Mouse (Mus musculus): ENCODE results near the gene Usb1.

The Usb1 gene

DNA sequence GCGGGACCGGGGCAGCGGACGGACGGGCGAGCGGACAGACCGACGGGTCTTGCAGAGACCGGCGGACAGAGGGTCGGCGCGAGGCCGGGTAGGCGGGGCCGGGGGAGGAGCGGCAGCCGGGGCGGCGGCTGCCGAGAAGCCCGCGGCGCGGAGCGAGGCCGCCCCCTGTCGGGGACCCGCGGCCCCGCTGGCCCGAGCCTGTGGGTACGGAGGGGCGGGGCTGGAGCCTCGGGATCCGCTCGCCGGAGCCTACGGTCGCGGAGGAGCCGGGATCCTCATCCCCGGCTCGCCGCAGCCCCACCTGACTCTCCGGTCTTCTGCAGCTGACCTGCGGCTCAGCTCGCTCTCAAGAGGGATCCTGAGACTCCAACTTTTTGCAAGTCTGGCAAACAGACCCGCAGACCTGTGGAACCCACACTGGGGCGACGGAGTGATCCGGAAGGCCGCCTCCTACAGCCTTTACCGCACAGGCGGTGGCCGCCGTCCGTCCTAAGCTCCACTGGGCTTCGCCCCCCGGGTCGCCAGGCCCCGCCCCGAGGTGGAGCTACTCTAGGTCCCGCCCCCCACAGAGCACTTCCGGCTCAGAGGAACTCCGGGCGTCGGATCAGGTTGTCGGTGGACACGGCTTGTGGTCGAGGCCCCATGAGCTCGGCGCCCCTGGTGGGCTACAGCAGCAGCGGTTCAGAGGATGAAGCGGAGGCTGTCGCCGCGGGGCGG is at the start of gene Usb1, which contains the start of gene Zfp319:
TSS of gene Usb1 (plus strand) at position 565 of the 717 bp plus-strand sequence.
TSS of gene Zfp319 (minus strand) at position 231 of the 717 bp plus-strand sequence.
- peak; percentile 96 to 97 for DNase-seq (ENCODE audit: low spot score in 2 of 2)

GRCm38 (mm10) chr8:95289066-95289650 is 42.9 kb upstream of the Usb1 start:
- DNase-seq (ENCODE audit: low spot score in 2 of 2): no peak

- peak in 1 of 2 experiments; percentile 13 for DNase-seq (ENCODE audit: low spot score in 2 of 2)
Measured at GRCm38 (mm10) chr8:95293172-95293571, 38.9 kb upstream of the Usb1 start.

DNA sequence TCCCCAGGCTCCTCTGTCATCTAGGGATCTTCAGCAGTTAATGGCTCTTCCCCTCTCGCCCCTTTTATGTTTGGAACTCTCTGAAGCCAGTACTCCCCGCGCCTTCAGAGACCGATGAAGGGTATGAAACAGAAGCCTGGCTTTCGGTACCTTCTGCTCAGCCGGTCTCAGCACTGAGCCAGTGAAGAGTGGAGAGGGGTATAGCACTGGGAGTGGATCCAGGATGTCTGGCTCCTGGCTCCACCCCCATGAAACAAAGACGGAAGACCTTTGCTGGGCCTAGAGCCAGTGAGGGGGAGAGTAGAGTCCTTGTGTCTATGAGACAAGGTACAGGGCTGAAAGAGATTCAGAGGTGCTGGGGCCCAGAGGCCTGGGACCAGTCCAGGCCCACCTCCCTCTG is 38.2 kb upstream of the Usb1 start:
- DNase-seq (ENCODE audit: low spot score in 2 of 2): no peak

DNA sequence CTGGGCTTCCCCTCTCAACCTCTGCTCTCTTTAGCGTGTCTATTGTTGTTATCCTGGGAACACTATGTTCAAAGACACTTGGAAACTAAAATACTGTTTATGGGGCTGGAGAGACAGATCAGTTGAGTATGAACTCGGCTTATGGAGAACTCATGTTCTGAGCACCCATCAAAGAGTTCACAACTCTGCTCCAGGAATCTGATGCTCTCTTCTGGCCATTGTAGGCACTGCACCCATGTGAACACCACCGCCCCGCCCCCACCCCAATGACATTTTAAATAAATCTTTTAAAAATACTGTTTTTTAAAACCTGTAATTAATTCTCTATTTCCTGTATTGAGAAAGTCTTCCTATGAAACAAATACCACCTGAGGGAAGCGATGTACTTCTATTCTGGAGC is 29.7 kb upstream of the Usb1 start:
- no peak for DNase-seq (ENCODE audit: low spot score in 2 of 2)

- DNase-seq (ENCODE audit: low spot score in 2 of 2): no peak
Measured at GRCm38 (mm10) chr8:95305526-95305925, 26.6 kb upstream of the Usb1 start.

DNA sequence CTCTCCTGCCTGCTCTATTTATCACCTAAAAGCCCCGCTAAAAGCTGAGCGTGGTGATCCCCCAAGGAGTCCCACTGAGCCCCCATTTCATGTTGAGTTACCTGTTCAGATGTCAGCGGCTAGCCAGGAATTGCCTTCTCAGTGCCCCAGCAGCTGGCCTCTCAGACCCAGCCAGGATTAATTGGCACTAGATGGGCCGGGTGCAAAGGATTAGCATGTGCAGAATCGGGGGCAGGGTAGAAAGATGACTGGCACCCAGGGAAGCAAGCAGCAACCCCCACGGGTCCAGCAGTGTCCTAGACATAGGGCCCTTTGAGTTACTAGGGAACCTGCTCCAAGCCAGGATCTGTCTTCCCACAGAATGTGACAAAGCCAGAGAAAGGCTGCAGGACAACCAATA is 25.7 kb upstream of the Usb1 start, which contains the start of gene Cngb1:
TSS of gene Cngb1 (minus strand) at position 155 of the 400 bp plus-strand sequence.
- no peak for DNase-seq (ENCODE audit: low spot score in 2 of 2)

- DNase-seq (ENCODE audit: low spot score in 2 of 2): no peak
Measured at GRCm38 (mm10) chr8:95310342-95310970, 21.6 kb upstream of the Usb1 start, which contains the start of gene Tepp. Gene Tepp (plus strand): TSS chr8:95310566.

GRCm38 (mm10) chr8:95312836-95313235 is 19.2 kb upstream of the Usb1 start:
- no peak for DNase-seq (ENCODE audit: low spot score in 2 of 2)

DNA sequence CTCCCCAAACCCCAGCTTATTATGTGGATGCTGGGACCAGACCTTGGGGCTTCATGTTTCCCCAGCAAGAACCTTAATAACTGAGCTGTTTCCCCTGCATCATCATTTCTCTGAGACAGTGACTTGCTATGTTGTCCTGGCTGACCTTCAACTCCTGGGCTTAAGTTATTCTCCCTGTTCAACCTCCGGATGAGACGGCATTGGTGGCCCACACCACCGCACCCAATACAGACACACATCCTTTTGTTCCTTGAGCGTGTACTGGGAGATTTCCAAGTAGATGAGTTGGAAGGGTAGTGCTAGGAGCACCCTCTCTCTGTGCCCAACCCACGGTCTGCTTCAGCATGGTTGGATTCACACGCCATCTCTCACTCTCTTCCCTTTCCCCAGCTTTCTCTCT is 18.2 kb upstream of the Usb1 start:
- no peak for DNase-seq (ENCODE audit: low spot score in 2 of 2)

DNA sequence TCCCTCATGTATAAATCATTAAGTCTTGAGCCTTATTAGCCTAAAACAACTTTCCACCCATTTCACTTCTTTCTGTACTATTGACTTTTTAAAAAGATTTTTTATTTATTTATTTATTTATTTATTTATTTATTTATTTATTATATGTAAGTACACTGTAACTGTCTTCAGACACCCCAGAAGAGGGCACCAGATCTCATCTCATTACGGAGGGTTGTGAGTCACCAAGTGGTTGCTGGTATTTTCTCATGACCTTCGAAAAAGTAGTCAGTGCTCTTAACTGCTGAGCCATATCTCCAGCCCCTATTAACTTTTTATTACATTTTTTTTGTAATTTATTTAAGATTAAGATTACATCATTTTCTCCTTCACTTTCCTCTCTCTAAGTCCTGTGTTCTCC is 17.4 kb upstream of the Usb1 start:
- DNase-seq (ENCODE audit: low spot score in 2 of 2): no peak

- DNase-seq (ENCODE audit: low spot score in 2 of 2): no peak
Measured at GRCm38 (mm10) chr8:95315350-95315749, 16.7 kb upstream of the Usb1 start.

DNA sequence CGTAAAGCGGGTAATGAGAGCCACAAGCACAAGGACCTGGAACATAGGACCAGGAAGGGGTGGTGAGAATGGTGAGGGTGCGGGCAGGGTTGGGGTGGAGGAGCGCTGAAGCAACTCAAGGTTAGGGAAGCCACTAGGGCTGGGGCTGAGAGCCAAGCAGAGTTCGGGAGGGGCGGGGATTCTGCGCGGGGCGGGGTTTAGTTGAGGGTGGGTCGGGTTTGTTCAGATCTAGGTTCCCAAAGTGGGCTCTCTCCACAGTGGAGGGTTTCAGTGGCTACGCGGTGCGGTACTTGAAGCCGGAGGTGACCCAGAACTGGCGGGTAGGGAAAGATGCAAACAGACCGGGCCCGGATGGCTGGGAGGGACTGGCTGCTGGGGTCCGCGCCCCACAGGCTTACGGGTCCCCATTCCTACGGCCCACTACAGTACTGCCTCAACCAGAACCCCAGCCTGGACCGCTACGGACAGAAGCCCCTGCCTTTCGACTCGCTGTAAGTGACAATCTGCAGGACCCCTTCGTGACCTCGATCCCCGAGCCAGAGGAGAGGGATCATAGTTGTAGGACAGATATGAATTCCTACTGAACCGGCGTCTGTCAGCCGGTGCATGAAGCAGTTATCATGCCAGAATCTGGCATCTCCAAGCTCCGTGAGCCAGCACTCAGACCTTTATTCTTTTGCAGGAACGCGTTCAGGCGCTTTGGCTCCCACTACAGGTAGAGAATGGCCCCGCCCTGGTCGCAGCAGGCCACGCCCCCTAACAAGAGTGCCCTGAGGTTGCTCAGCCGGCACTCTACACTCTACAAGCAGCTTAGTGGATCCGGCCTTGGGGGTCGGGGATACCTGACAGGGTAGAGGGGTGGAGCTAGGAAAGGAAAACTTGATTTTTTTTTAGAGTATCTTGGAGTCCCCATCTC is 11.6 kb upstream of the Usb1 start:
- DNase-seq (ENCODE audit: low spot score in 2 of 2): peak; percentile 53 to 70

DNA sequence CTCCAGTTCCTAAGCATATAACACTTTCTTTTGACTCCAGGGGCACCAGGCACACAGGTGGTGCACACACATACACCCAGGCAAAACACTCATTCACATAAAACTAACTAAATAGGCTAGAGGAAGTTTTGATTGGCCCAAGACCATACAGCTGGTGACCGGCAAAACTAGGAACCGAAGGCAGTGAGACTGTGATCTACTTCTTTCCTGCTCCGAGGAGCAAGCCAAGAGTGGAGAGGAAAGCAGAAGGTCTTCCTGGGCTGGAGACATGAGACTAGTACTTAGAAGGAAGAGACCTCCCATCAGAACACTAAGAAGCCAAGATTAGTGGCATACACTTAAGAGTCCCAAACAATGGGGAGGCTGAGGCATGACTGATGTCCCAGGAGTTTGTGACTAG is 8.9 kb upstream of the Usb1 start:
- no peak for DNase-seq (ENCODE audit: low spot score in 2 of 2)

GRCm38 (mm10) chr8:95324646-95325045 is 7.4 kb upstream of the Usb1 start:
- DNase-seq (ENCODE audit: low spot score in 2 of 2): no peak

DNA sequence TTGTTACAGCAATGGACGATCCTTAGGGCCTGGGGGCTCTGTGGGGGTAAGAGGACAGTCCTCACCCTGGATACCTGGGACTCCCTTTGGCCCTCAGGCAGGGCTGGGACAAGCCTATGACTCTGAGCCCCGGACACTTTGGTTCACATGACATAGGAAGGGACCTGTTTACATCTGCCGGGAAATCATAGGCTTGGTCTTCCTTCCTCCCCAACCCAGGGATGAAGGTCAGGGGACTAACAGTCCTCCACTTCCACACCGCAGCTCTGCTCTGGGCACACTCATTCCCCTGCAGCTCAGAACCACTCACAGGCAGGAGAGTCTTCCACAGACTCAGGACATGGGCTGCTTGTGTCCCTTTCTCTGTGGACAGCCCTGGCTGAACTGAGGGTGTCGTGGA is 5.3 kb upstream of the Usb1 start:
- no peak for DNase-seq (ENCODE audit: low spot score in 2 of 2)

DNA sequence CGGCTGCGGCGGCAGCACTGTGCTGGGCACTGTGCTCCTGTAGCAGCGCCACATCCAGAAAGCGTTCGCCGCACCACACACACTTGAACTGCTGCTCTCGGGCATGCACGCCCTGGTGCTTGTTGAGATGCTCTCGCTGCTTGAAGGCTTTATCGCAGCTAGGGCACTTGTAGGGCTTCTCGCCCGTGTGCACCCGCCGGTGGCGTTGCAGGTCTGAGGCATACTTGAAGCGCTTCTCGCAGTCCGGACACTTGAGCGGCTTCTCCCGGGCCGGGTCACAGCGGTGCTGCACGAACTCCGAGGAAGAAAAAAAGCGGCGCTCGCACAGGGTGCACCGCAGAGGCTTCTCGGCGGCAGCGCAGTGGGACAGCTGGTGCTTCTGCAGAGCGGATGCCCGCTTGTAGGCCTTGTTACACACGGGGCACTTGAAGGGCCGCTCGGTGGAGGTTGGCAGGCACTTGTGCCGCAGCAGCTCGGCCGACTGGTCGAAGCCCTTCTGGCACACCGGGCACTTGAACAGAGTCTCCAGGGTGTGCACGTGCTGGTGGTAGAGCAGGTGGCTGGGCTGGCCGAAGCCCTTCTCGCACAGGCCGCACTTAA is 4.1 kb upstream of the Usb1 start:
- DNase-seq (ENCODE audit: low spot score in 2 of 2): no peak

DNA sequence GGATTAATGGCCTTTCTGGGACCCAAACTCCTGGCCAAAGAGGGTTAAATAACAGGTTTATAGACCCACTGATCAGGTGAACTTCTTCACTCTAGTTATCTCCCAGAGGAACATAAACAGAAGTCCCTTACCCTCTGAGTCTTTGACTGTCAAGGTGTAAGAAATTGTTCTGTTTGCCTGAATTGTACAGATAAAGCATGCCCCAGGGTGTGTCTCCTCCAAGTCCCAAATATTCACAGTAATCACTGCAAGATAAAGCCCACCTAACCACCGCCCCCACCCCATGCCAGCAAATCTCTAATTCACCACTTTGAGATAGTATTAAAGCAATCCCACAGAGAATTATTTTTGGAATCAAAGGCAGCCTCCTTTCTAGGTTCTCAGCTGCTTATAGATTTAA is 1.7 kb upstream of the Usb1 start:
- DNase-seq (ENCODE audit: low spot score in 2 of 2): no peak

- no peak for DNase-seq (ENCODE audit: low spot score in 2 of 2)
Measured at GRCm38 (mm10) chr8:95331156-95331719, 846 bp upstream of the Usb1 start.

DNA sequence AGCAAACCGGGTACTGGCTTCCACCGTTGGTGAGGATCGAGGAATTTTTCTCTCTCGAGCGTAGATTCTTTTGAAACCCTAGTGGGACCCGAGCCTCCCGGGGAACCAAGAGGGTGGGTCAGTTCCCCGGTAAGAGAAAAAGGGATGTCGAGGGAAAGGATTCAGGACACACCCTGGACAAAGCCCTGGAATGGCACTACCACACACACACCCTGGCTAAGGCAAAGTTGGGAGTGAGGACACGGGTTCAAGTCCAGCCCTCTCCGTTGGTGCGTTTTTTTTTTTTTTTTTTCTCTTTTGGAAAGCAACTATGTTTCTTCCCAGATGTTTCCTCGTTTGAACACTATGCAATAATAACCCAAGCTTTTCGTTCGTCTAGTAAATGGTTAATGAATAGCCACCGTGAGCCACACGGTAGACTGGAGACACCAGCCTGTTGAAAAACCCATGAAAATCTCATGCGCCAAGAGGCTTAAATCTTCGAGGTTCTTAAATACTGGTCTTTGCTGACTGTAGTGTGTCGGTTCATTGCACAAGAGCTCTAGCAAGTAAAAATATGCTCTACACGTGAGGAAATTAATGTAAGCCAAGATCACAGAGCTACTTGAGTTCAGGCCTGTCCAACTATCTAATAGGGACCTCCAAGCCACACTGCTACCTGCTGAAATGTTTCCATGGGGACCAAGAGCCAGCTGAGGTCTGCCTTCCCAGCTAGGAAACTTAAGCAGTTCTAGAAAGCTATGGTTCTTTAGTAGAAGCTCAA is 534 bp downstream of the Usb1 start:
- DNase-seq (ENCODE audit: low spot score in 2 of 2): no peak
